Mouse (Mus musculus) spleen, postnatal 36 days (tissue): ENCODE data around the gene Mybl2.
"Not testable (repeated sequence)": the region's sequence is repeated elsewhere in the genome, so short reads cannot be mapped to it uniquely, and the experiment has no call there.

Experiments used
- DNase-seq, 2 experiments: peaks; one replicate each; pipeline ENCODE4 v3.0.0; 2022; ENCODE audit warnings: low spot score in 2 of 2, mixed read lengths in 1 of 2

Mybl2 gene

DNA sequence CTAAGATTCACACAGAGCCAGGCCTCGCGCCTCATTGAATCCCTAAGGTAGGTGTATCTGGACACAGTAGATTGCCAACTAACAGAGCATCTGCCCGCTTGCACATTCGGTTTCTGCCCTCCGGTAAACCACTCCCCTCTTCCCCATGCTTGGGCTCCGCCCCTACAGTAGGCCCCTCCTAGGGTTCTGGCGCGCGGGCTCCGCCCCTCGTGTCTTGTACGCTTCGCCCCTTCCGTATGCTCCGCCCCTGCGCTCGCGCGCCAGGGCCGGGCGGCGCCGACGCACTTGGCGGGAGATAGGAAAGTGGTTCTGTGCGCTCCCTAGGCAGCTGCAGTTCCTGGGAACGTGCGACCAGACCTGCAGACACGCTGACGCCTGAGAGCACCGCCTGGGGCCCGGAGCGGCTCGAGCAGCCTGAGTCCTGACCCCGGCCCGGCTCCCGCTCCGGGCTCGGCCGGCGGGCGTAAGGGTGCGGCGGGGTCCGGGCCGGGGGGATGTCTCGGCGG, at the start of gene Mybl2:
Gene Mybl2, plus strand, starts transcription at position 353 of the 506 bp plus-strand sequence.
- DNase-seq = peak; percentile 95 to 96

DNA sequence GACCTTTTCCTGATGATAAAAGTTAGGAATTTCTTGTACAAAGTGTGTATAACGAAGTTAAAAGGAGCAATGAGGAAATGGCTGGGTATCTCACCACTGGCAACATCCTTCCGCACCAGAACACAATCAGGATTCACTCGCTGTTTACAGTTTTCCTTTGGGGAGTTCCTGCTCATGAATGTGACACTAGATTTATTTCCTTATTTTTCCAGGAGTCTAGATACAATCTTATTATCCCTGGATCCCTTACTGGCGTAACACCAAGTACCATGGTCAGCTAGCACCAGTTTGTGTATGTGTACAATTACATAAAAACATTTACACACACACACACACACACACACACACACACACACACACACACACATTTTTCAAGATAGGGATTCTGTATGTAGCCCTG, 47.2 kb upstream of the Mybl2 start:
- no peak for DNase-seq

DNA sequence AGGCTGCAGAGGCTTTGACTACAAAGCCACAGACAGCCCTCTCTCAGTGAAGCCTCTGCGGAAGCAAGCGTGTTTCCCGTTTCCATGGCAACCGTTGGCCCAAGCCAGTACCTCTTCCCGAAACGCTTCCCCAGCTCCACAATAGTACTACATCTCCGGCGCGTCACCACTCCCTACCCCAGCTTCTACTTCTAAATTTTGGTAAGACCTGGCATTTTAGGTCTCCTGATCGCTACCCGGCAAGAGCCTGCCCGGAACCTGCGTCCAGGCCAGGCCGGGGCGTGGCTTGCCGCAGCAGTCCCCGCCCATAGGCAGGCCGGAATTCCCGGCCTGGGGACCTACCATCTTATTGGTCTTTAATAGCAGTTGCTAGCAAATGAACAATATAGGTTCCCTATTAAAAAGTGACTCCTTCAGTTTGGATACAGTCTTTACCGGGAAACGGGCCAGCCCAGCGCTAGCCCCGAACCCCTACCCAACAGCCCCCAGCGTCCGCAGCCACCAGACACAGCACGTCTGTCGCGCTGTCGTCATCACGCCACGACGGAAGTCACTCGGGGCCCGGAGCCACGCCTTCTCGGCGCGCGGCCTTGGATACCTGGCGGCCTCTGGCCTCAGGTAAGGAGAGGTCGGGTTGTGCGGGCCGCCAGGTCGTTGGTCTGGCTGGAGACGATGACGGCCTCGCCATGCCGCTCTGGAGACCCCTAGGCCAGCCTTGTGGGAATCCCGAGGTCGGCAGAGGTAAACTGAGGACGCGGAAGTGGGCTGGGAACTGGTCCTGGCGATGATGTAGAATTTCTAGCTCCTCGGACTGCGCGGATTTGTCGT, 37.4 kb upstream of the Mybl2 start, which contains the start of gene Ift52:
Gene Ift52, plus strand, starts transcription at position 439 of the 828 bp plus-strand sequence.
- DNase-seq = peak; percentile 86 to 89

DNA sequence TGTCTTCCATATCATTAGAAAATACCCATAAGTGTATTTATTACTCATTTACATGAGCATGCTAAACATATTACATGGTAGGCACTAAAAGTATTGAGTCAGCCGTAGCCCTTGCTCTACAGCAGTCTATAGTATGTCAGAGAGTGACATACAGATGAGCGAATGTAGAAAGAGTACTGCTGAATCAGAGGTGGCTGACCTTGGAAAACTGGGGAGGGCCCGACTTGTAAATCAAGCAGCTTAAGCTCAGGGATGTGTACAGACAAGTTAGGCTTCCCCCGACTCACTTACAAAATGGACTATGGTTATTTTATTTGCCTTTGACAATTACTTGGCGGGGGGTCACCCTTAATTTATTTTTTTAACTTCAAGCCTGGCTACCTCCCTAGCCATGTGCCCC, 23.2 kb upstream of the Mybl2 start:
- DNase-seq = no peak

DNA sequence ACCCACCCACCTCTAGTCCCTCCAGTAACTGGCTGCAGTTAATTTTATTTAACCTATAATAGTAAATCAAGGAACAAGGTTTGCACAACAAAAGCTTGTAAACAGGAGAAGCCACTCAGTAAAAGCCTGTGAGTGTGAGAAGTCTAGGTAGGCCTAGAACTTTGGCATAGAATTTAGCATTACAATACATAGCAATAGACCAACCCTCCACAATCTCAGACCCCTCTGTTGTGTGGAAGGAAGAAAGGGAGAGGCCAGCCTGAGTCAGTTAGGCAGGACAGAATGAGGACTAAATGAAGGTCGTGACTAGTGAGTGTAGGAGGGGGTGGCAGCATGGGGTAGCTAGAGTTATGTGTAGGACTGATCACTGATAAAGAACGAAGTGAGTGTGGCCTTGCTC, 22.7 kb upstream of the Mybl2 start:
- DNase-seq = no peak

DNA sequence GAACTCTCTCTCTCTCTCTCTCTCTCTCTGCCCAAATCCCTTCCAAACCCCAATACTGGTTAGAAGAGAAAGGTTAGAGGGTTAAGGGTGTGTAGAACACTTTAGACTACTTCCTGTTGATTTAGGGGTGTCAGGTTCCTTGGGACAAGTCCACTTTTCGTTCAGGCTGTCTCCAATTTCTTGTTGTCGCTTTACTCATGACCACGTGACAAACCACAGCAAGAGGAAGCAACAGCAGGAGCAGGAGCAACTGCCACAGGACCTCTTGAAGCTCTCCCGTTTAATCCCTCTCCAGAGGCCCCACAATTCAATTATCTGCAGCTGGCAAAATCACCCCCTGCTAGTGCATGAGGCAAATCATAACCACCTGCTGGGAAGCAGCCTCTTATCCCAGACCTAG, 21.9 kb upstream of the Mybl2 start:
- no peak for DNase-seq

DNA sequence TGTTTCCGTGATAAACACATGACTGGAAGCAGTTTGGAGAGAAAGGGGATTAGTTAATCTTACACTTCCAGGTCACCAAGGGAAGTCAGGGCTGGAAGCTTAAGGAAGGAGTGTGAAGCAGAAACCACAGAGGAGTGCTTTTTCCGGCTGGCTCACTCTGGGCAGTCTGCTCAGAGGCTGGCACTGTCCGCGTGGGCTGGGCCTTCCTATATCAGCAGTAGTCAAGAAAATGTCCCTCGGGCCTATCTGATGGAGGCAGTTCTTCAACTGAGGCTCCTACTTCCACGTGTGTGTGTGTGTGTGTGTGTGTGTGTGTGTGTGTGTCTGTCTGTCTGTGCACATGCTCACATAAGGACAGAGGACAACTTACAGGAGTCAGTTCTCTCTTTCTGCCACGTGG, 14.5 kb upstream of the Mybl2 start:
- DNase-seq = no peak

DNA sequence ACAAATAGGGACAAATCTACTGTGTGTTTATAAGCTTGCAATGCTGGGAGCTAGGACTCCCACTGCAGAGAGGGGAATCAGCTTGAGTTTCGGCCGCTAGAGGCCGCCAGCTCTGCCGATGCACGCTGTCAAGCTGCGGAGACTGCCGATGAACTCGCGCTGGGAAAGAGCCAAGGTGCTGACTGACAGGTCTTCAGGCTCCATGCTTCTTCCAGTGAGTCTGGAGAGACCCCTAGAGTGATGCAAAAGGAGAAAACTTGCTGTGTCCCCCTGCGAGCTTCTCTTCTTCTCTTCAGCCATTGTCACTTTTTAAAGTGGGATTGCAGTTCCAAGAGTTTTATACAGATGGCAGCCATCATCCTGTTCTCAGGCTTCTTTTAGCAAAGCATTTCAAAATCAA, 6.4 kb upstream of the Mybl2 start:
- DNase-seq = peak; percentile 52 to 59

DNA sequence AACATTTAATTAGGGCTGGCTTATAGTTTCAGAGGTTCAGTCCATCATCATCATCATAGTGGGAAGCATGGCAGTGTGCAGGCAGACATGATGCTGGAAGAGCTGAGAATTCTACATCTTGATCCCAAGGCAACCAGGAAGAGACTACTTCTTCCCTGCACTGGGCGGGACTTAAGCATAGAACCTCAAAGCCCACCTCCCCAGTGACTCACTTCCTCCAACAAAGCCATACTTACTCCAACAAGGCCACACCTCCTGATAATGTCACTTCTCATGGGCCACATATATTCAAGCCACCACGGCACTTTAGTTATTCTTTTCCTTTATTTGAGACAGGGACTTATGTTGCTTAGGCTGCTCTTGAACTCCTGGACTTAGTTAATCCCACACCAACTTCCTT, 5.4 kb upstream of the Mybl2 start:
- no peak for DNase-seq

DNA sequence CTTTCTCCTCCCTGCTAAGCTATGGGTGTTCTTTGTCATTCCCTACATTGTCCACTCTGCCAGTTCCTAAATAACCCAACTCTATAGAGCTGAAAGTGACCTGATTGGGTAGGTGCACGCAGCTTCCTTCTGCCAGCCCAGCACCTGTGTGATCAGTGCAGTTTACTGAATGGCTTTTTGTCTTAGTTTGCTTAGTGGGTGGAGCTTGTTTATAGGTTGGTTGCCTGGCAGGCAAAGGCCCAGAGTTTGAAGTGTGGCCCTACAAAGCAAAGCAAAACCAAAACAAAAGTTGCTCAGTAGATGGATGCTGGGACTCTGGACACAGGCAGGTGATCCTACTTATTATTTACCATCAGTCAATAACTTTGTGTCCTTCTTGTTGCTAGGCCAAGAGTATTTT, 2.8 kb upstream of the Mybl2 start:
- no peak for DNase-seq

DNA sequence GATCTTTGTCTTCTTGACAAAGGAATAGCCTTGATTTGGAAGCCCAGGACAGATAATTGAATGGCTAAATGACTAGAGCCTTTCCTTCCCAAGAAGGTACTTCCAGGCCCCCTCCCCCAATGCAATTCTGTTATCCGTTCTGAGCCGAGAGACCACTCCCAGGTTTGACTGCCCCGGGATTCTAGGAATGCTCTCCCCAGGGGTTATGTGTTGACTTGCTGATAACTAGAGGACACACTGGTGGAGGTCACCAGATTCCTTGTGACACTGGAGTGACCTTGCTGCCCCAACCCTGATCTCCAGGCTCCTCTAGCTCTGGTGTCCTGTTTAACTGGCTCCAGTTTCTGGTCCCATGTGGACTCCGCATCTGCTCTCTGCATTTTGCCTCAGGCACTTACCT, 2.4 kb upstream of the Mybl2 start:
- no peak for DNase-seq

DNA sequence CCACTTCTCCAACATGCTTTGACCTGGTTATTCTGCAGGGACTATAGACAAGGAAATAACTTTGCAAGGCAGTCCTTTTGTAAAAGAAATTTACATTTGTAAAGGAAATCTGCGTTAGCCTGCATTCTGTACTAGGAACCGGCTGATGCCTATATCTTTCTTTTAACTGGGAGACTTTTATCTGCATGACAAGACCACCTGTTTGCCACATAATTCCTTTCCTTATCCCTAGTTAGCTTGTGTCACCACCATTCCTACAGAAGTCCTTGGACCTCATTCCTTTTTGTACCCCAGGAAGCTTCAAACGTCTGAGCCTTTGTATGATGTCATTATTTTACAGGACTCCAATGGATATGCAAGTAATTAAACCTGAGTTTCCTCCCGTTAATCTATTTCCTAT, 1.7 kb upstream of the Mybl2 start:
- no peak for DNase-seq

DNA sequence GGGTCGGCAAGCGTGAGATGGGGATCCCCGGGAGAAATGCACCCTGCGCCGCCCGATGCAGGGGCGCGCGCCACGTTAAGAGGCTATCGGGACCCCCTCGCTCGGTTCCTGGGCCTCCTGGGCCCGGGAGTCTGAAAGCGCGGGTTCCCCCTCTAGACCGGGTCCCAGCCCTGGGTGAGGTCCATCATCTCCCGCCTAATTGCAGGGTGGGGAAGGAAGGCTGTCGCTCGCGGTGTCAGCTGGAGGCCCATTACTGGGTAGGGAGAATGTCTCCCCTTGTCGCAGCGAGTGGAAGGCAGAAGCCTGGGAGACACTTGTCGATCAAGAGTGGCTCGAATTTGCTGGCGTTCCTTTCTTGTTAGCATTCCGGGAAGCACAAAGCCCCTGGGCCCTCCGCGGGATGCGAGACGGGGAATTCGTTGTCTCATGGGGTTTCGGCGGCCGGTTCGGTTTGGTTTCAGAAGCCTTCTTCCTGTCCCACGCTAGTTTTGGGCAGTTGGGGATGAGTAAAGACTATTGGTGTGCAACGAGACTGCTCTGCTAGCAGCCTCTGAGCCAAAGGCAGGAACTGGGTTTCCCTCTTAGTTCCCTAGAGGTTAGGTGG, 506 bp downstream of the Mybl2 start:
- peak in 1 of 2 experiments; percentile 14 for DNase-seq

DNA sequence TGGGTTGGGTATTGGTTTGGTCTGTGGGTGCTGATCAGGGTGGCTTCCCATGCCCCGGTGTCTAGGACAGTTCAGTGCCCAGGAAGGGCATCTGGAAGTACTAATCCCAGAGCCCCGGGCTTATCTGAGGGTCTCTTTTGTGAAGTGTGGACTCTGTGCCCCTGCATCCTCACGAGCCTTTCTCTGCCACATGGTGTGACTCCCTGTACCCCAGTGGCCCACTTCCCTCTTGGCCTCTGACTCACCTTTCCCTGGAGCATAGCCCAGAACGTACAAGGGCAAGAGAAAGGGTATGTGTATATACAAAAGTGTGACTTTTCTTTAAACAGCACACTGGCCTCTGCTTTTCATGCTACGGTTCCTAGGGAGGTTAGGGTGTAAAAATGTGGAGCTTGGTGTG, 1.2 kb downstream of the Mybl2 start:
- no peak for DNase-seq

DNA sequence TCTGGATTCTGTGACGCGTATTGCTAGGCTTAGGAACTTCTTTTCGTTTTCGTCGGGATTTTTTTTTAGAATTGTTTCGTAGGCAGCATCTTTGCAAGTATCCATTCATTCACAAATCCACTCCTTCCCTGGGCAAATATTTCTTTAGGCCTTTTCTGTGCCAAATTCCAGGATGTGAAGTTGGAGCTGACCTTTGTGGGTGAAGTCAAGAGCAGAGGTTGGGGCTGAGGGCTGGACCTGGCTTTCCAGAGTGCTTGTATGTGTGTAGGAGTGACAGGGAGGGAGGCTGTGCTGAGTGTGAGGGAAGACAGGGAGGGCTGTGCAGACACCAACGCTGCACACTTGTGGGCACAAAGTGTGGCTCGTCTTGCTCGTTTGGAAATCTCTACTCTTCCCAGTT, 2.1 kb downstream of the Mybl2 start:
- no peak for DNase-seq

DNA sequence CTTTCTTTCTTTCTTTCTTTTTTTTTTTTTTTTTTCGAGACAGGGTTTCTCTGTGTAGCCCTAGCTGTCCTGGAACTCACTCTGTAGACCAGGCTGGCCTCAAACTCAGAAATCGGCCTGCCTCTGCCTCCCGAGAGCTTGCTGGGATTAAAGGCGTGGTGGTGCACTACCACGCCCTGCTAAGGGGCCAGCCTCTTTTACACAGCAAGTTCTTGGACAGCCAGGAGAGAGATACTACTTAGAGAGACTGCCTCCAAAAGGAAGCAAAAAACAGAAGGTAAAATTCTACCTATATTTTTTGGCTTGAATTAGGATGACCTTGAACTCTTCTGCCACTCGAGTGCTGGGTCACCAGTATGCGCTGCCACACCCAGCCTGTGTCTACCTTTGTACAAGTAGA, 4.5 kb downstream of the Mybl2 start:
- DNase-seq = not testable (repeated sequence)

DNA sequence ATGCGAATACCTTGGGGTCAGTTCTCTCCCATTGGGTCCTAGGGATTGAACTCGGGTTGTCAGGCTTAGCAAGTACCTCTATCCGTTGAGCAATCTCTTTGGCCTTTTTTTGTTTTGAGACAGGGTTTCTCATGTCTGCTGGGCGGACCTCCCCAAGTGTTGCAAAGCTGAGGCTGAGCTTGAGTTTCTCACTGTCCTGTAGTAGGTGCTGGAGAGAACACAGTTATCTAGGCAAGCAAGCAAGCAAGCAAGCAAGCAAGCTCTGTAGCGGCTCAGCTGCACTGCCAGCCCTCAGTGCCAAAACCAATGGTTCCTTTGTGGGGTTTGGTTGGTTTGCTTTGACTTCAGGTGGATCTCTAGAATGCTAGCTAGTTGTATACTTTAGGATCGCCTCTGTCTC, 6.1 kb downstream of the Mybl2 start:
- DNase-seq = no peak

DNA sequence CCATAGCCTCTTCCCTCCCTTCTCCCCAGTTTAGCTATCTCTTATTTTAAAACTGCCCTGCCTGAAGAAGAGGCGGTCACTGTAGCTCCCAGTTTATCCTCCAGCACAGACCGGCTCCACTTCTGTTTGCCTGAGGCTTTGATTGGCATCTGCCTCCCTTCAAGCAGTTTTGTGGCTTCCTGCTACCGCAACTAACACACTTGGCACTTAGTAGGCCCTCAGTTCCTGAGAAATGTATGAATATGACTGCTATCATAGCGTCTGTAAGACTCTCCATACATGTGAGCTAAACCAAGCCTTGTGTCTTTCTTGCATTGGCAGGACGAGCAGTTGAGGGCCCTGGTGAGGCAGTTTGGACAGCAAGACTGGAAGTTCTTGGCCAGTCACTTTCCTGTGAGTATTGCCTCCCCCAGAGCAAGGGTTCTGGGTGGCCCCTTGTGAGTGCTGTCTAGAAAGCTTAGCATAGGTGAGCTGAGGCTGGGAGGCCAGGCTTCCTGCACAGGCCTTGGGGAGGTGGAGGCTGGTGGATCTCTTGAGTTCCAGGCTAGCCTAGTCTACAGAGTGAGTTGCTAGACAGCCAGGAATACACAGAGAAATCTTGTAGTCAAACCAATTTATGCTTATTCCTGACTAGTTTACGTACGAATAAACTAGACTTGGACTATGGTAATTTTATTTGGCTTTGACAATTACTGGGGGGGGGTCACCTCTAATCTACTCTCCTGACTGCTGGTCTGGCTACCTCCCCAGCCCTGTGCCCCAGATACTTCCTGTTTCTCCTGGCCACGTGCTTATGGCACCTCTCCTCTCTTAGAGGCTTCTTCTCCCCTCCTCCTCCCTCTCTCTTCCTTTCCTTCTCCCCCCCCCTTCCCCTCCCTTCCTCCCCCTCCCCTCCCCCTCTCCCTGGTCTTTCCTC, 7.0 kb downstream of the Mybl2 start:
- DNase-seq = no peak

DNA sequence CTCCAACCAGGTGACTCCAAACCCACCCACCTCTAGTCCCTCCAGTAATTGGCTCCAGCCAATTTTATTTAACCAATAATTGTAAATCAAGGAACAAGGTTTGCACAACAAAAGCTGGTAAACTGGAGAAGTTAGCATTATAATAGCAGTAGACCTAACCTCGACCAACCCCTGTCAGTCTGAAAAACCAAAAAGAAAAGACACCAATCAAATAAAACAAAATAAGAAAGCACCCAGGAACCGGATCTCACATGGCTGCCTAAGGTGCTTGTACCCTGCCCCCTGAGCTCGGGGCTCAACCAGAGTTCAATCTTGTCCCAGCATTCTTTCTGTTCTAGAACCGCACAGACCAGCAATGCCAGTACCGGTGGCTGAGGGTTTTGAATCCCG, 7.6 kb downstream of the Mybl2 start:
- no peak for DNase-seq

DNA sequence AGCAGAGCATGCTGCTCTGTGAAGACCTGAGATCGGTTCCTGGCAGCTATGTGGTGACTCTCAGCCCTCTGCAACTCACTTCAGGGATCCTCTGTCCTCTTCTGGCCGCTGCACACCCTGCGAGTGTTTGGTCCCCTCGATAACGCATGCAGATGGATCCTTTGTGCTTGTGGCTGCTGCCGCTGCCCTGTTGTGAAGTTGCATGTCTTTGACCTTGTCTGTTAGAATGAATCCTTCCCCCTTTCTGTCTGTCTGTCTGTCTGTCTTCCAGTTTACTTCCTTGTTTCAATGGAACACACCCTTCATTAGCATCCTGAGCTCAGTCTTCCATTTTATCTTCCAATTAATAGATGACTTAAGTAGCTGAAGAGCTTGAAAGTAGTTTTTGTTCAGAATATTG, 11.8 kb downstream of the Mybl2 start:
- no peak for DNase-seq

DNA sequence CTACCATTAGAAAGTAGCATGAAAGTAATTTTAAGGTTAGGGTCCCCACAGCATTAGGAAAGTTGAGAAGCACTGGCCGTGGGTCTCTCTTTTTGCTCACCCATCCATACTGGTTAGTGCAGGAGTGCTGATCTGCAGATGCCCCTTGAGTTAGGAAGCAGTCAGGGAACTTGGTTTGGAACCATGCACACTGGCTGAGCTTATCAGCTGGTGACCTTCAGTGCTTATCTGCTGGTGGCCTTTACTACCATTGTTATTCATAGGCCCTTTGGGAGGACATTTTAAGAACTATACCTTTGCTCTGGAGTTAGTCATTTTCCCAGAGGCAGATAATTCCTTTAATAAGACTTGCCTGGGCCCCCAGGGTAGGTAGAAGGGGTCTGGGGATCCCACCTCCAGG, 12.7 kb downstream of the Mybl2 start:
- no peak for DNase-seq

DNA sequence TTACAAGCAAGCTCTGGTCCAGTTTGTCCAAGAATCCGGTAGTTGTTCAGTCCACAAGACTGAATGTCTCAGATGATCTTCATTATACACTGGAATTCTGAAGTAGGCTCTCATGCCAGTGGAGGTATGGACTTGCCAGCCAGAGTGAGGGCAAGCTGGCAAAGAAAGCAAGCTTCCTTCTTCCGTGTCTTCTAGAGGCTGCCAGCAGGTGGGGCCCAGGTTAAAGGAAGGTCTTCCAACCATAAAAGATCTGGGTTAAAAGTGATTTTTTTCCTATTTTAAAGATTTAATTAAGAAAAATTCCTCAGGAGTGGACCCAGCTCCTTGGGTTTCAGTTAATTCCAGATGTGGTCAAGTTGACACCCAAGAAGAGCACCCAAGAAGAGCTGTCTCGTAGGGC, 15.7 kb downstream of the Mybl2 start:
- no peak for DNase-seq
